Mouse (Mus musculus): ENCODE results near the gene Bbof1. TPM values are rescaled to one million over a fixed set of nuclear protein-coding genes. Genes with fewer than 3 reads are reported as not detected.

Gene Bbof1
- 2.8 and 3.0 TPM in 2 replicates for polyA plus RNA-seq (2011; ENCODE audit: insufficient read depth, insufficient read length, low replicate concordance, missing spikeins)

DNA sequence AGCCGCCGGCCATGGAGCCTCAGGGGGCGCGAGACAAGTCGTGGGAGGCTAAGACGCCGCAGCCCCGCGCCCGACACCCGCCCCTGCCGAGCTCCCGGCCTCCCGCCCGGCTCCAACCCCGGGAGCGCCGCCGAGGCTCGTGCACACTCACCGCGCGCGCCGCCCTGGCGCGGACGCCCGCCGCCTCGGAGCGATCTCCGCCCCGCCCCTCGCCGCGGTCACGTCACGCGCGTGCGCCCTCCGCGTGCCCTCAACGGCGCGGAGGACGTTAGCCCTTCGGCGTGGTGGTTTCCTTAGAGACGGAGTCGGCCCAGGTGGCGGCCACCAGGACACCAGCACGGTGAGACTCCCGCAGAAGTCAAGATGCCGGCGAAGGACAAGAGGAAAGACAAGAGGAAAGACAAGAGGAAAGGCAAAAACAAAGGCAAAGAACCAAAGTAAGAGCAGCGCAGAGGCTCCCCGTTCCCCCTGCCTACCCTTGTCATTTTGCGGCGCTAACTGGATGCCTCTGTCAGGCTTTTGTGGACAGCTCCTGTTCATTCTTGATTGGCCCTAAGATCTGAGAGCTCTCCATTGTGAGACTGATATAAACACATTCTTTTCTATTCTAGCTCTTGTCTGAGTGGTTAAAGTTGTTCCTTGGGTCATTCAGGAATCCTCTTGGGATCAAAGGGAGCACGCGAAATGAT is at the start of gene Bbof1, which contains the start of gene Entpd5:
TSS of gene Bbof1 (plus strand) at position 253 of the 689 bp plus-strand sequence.
TSS of gene Entpd5 (minus strand) at position 211 of the 689 bp plus-strand sequence.
- Histone ChIP-seq H3K4me1 (ENCODE audit: control insufficient read depth, insufficient read depth, low read length) (no peaks in the 10 kb centered on the region; the same call in 1 of the 2 replicates), H3K4me3 (replicated peaks; ENCODE audit: control insufficient read depth, low read depth, low read length) (peak within 1 kb of the TSS; percentile 93), H3K27ac (ENCODE audit: control insufficient read depth, insufficient read depth, low read depth, low read length, poor library complexity) (peak within 1 kb of the TSS; percentile 97)
- 3% methylated on average over 63 of the region's 63 CpGs for WGBS
- TF ChIP-seq POLR2A (IDR thresholded peaks at IDR 0.05; ENCODE audit: borderline replicate concordance, control insufficient read depth, low read depth, low read length) = peak; percentile 75; the same call in 1 of the 2 replicates
- no peak for TF ChIP-seq CTCF (IDR thresholded peaks at IDR 0.05; ENCODE audit: control insufficient read depth, insufficient read depth, low read length)

- TF ChIP-seq POLR2A (IDR thresholded peaks at IDR 0.05; ENCODE audit: borderline replicate concordance, control insufficient read depth, low read depth, low read length) = no peak; the same call in 1 of the 2 replicates
- no peak for TF ChIP-seq CTCF (IDR thresholded peaks at IDR 0.05; ENCODE audit: control insufficient read depth, insufficient read depth, low read length)
- WGBS = under 1% methylated on average over 51 of the region's 51 CpGs
- no peaks in the 10 kb centered on the region; the same call in 1 of the 2 replicates for H3K4me1 ChIP-seq (ENCODE audit: control insufficient read depth, insufficient read depth, low read length)
These were observed 47.0 kb upstream of the Bbof1 start, which contains the start of the genes Coq6 and Fam161b for GRCm38 (mm10) chr12:84361555-84362489. TSS of gene Coq6 (plus strand) at chr12:84361657. TSS of gene Fam161b (minus strand) at chr12:84361833.

DNA sequence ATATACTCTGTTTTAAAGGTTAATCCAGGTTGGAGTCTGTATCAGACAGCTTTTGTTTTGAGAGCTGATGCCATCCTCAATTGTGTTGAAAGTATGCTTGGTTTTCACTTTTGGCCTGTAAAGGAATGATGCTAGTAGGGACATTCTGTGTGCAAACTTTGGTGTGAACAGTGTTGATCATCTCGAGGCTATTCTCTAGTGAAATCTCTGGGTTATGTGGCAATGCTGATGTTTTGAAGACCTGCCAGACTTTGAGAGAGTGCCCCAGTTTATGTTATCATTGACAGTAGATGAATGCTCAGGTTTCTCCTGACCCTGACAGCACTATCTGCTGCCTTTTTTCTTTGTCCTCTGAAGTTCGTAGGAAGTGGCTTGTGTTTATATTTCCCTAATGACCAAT is 46.0 kb upstream of the Bbof1 start:
- H3K4me1 ChIP-seq (ENCODE audit: control insufficient read depth, insufficient read depth, low read length) = no peaks in the 10 kb centered on the region; the same call in 1 of the 2 replicates
- WGBS = 49% methylated on average over 2 of the region's 2 CpGs
- TF ChIP-seq CTCF (IDR thresholded peaks at IDR 0.05; ENCODE audit: control insufficient read depth, insufficient read depth, low read length) = no peak
- no peak for TF ChIP-seq POLR2A (IDR thresholded peaks at IDR 0.05; ENCODE audit: borderline replicate concordance, control insufficient read depth, low read depth, low read length)
- H3K4me3 ChIP-seq (replicated peaks; ENCODE audit: control insufficient read depth, low read depth, low read length) = no peak overlapping the region
- no peak overlapping the region for H3K27ac ChIP-seq (ENCODE audit: control insufficient read depth, insufficient read depth, low read depth, low read length, poor library complexity)

More at GRCm38 (mm10) chr12:84361555-84362489, 47.0 kb upstream of the Bbof1 start, which contains the start of the genes Coq6 and Fam161b:
- Histone ChIP-seq H3K27ac (ENCODE audit: control insufficient read depth, insufficient read depth, low read depth, low read length, poor library complexity) (peak within 1 kb of the TSS; percentile 50), H3K4me3 (replicated peaks; ENCODE audit: control insufficient read depth, low read depth, low read length) (peak within 1 kb of the TSS; percentile 93)

DNA sequence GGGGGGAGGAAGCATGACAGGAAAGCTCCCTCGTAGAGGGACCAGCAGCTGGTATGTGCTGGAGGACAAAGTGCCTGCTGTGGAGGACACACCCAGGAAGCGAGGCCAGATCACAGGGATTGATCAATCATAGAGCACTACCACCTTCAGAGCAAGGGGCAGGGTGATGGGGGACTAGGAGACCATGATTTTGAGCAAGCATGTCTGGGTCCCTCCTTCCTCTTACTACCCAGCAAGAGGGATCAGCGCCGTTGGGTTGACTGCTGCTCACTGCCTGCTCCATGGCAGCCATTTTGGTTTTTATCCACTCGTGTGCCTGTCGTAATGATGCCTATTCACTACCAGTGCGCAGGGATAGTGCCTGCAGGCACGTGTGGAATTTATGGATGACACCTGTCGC is 44.6 kb upstream of the Bbof1 start:
- H3K4me1 ChIP-seq (ENCODE audit: control insufficient read depth, insufficient read depth, low read length) = no peaks in the 10 kb centered on the region; the same call in 1 of the 2 replicates
- no peak for TF ChIP-seq POLR2A (IDR thresholded peaks at IDR 0.05; ENCODE audit: borderline replicate concordance, control insufficient read depth, low read depth, low read length)
- TF ChIP-seq CTCF (IDR thresholded peaks at IDR 0.05; ENCODE audit: control insufficient read depth, insufficient read depth, low read length) = no peak
- H3K27ac ChIP-seq (ENCODE audit: control insufficient read depth, insufficient read depth, low read depth, low read length, poor library complexity) = no peak overlapping the region
- 81% methylated on average over 9 of the region's 9 CpGs for WGBS
- no peak overlapping the region for H3K4me3 ChIP-seq (replicated peaks; ENCODE audit: control insufficient read depth, low read depth, low read length)

- Histone ChIP-seq H3K4me3 (replicated peaks; ENCODE audit: control insufficient read depth, low read depth, low read length) (no peak overlapping the region), H3K4me1 (ENCODE audit: control insufficient read depth, insufficient read depth, low read length) (no peaks in the 10 kb centered on the region; the same call in 1 of the 2 replicates), H3K27ac (ENCODE audit: control insufficient read depth, insufficient read depth, low read depth, low read length, poor library complexity) (no peak overlapping the region)
- WGBS = 90% methylated on average over 6 of the region's 6 CpGs
- no peak for TF ChIP-seq POLR2A (IDR thresholded peaks at IDR 0.05; ENCODE audit: borderline replicate concordance, control insufficient read depth, low read depth, low read length)
- no peak for TF ChIP-seq CTCF (IDR thresholded peaks at IDR 0.05; ENCODE audit: control insufficient read depth, insufficient read depth, low read length)
These were observed 43.7 kb upstream of the Bbof1 start for GRCm38 (mm10) chr12:84365137-84365536.

DNA sequence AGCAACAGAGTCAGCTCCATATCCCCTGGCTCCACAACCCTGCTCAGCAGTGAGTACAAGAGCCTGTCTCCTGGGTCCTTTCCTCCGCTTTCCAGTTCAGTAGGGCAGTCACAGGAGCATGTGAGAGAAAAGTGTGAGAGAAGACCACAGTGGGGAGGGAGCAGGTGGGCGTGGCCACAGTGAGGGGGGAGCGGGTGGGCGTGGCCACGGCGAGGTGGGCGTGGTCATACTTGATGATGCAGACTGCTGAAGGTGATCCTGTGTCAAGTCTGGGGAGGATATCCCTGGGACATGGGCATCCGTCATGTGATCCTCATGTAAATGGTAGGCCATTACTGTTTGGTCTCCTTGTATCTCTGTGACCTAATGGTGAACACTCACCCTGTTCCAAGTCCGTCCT is 41.9 kb upstream of the Bbof1 start:
- Histone ChIP-seq H3K27ac (ENCODE audit: control insufficient read depth, insufficient read depth, low read depth, low read length, poor library complexity) (no peak overlapping the region), H3K4me3 (replicated peaks; ENCODE audit: control insufficient read depth, low read depth, low read length) (no peak overlapping the region), H3K4me1 (ENCODE audit: control insufficient read depth, insufficient read depth, low read length) (no peaks in the 10 kb centered on the region; the same call in 1 of the 2 replicates)
- TF ChIP-seq POLR2A (IDR thresholded peaks at IDR 0.05; ENCODE audit: borderline replicate concordance, control insufficient read depth, low read depth, low read length) (no peak), CTCF (IDR thresholded peaks at IDR 0.05; ENCODE audit: control insufficient read depth, insufficient read depth, low read length) (no peak)
- 75% methylated on average over 9 of the region's 9 CpGs for WGBS

DNA sequence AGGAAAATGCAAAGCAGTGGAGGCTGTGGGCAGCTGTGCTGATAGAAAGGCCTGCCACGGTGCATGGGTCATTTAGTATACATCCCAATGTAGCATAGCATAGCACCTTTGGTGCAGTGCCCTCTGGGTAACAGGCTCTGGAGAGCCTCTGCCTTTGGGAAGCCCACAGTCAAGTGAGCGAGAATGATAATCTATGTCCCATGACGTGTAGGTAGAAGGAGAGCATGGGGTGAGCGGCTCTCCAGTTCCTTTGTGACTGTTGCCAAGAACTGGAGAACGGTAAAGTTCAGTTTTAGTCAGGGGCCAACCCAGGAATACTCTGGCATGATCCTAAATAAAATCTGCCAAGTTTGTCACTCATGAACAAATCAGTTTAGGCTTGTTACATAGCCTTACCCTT is 37.2 kb upstream of the Bbof1 start:
- TF ChIP-seq CTCF (IDR thresholded peaks at IDR 0.05; ENCODE audit: control insufficient read depth, insufficient read depth, low read length) (no peak), POLR2A (IDR thresholded peaks at IDR 0.05; ENCODE audit: borderline replicate concordance, control insufficient read depth, low read depth, low read length) (no peak)
- WGBS = 91% methylated on average over 5 of the region's 5 CpGs
- Histone ChIP-seq H3K27ac (ENCODE audit: control insufficient read depth, insufficient read depth, low read depth, low read length, poor library complexity) (no peak overlapping the region), H3K4me3 (replicated peaks; ENCODE audit: control insufficient read depth, low read depth, low read length) (no peak overlapping the region), H3K4me1 (ENCODE audit: control insufficient read depth, insufficient read depth, low read length) (no peaks in the 10 kb centered on the region; the same call in 1 of the 2 replicates)
